In the genomic region with DNA sequence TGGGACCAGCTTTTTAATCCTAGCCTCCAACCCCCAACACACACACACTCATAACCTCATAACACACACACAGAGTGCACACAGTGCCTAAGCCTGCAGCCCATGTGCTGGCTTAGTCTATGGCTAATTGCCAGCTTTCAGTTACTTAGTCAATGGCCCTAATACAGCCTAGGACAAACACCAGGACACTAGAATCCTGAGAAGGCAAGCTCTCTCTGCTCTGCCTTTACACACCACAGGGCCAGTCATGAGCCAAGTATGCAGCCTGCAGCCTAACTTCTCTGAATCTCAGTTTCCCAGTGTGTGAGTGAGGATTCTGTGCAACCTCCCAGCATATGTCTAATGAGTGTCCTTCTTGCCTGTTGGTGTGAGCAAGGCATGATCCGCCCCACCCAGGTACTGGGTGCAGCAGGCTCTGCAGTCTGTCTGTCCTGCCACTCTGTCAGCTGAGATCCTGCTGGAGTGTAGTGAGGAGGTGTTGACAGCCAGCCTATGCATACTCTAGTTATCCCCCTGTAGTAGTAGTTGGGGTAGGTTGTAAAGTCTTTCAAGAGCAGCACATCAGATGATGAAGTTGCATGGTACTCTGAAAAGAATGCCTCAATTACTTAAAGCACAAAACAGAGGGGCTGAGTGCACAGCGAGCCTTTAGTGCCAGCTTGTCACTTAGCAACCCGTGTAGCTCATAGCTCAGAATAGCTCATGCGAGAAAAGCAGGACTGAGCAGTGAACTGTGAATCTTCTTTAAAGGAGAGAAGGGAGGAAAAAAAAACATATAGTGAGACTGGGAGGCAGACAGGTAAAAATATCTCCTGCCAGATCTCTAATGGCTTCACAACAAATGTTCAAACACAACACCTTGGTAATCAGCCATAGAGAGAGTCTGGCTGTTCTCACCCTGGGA, we compare ENCODE assay signal across 8 mouse cellular contexts. TPM values are rescaled to one million over a fixed set of nuclear protein-coding genes. Genes with fewer than 3 reads are reported as not detected.
DNase-seq lines count a peak whose midpoint lies in the region; ATAC-seq and TF ChIP-seq lines count a peak whose summit lies in the region.

No protein-coding gene starts in this region.

- peak; percentile 70 for ATAC-seq in frontal cortex, adult (ENCODE audit: low TSS enrichment)
- ATAC-seq in midbrain, embryonic 16.5 days: peak; percentile 62
- no peak for ATAC-seq in inflammation-experienced regulatory T-cells, adult 6 months

- no peak overlapping the region for H3K9ac ChIP-seq in midbrain, embryonic 16.5 days (ENCODE audit: low read depth, low read length)

- TF ChIP-seq POLR2A in kidney, adult 2 months (IDR thresholded peaks at IDR 0.05; ENCODE audit: low read depth, low read length): no peak

- peaks cover 2% of the 10 kb centered on the region for H3K9me3 ChIP-seq in forebrain, embryonic 10.5 days
- H3K9me3 ChIP-seq in midbrain, embryonic 16.5 days (replicated peaks; ENCODE audit: control insufficient read depth, low read length, poor library complexity, severe bottlenecking): no peaks in the 10 kb centered on the region

- no peaks in the 10 kb centered on the region for H3K27me3 ChIP-seq in forebrain, embryonic 10.5 days (ENCODE audit: poor library complexity, severe bottlenecking)
- H3K27me3 ChIP-seq in kidney, adult 2 months (replicated peaks; ENCODE audit: control insufficient read depth, insufficient read depth, low read length): no peaks in the 10 kb centered on the region
- H3K27me3 ChIP-seq in midbrain, embryonic 16.5 days (ENCODE audit: control insufficient read depth, insufficient read depth, low read depth, low read length): no peaks in the 10 kb centered on the region

- DNase-seq in frontal cortex, postnatal 10 days (ENCODE audit: low spot score in 2 of 2): no peak
- DNase-seq in forebrain, embryonic 10.5 days (ENCODE audit: extremely low spot score, low spot score): peak; percentile 26
- peak; percentile 82 for DNase-seq in kidney, adult 2 months
- DNase-seq in liver: no peak
- DNase-seq in thymus, postnatal 25 days: no peak

- H3K4me2 ChIP-seq in midbrain, embryonic 16.5 days (ENCODE audit: low read length): no peak overlapping the region

- H3K4me3 ChIP-seq in forebrain, embryonic 10.5 days: peak overlapping the region; percentile 21; the same call in 1 of the 2 replicates
- H3K4me3 ChIP-seq in kidney, adult 2 months (ENCODE audit: insufficient read depth, low read depth, low read length): no peak overlapping the region
- H3K4me3 ChIP-seq in midbrain, embryonic 16.5 days (ENCODE audit: low read depth, low read length): no peak overlapping the region

- peak overlapping the region; percentile 84 for H3K27ac ChIP-seq in forebrain, embryonic 10.5 days
- H3K27ac ChIP-seq in kidney, adult 2 months (ENCODE audit: insufficient read depth, low read depth, low read length): peak overlapping the region; percentile 64
- H3K27ac ChIP-seq in midbrain, embryonic 16.5 days (ENCODE audit: low read length): peak overlapping the region; percentile 54

- peaks cover under 1% of the 10 kb centered on the region for H3K36me3 ChIP-seq in forebrain, embryonic 10.5 days (replicated peaks)
- H3K36me3 ChIP-seq in kidney, adult 2 months (ENCODE audit: control insufficient read depth, insufficient read depth, low read length): no peaks in the 10 kb centered on the region
- H3K36me3 ChIP-seq in midbrain, embryonic 16.5 days (ENCODE audit: control insufficient read depth, insufficient read depth, low read length): no peaks in the 10 kb centered on the region

- whole genome bisulfite sequencing in forebrain, embryonic 10.5 days: 39% methylated on average over 4 of the region's 4 CpGs
- 26% methylated on average over 4 of the region's 4 CpGs for WGBS in kidney, adult 2 months
- WGBS in midbrain, embryonic 16.5 days: 18% methylated on average over 4 of the region's 4 CpGs

- H3K4me1 ChIP-seq in forebrain, embryonic 10.5 days: peaks cover 56% of the 10 kb centered on the region
- H3K4me1 ChIP-seq in kidney, adult 2 months (ENCODE audit: control insufficient read depth, insufficient read depth, low read length): peaks cover 16% of the 10 kb centered on the region
- H3K4me1 ChIP-seq in midbrain, embryonic 16.5 days (ENCODE audit: control insufficient read depth, insufficient read depth, low read length): peaks cover 20% of the 10 kb centered on the region

- TF ChIP-seq CTCF in kidney, adult 2 months (conservative IDR thresholded peaks at IDR 0.05; ENCODE audit: insufficient read depth, insufficient read length, low read depth, low read length): no peak

RNA-seq across cellular contexts. Expression of gene Slc6a17, which starts 12.1 kb away (rescaled TPM):
- polyA plus RNA-seq in forebrain, embryonic 10.5 days (2016; fragmentation: Nextera tagmentation; extraction: Ambion mirVana): 2.4 and 3.7 TPM in 2 replicates
- polyA plus RNA-seq in kidney, adult 2 months (2012; rRNA removed): 16.0 and 19.2 TPM in 2 replicates
- polyA plus RNA-seq in midbrain, embryonic 16.5 days (2015; fragmentation: Nextera tagmentation; extraction: Ambion mirVana): 17.5 and 23.3 TPM in 2 replicates
- polyA plus RNA-seq in inflammation-experienced regulatory T-cells, adult 6 months (2017; shearing (Covaris generic)): not detected

RNA-seq across cellular contexts. Expression of gene Kcnc4, which starts 46.4 kb away (rescaled TPM):
- not detected in 2 replicates for polyA plus RNA-seq in forebrain, embryonic 10.5 days (2016; fragmentation: Nextera tagmentation; extraction: Ambion mirVana)
- 0.20 and 0.78 TPM in 2 replicates for polyA plus RNA-seq in kidney, adult 2 months (2012; rRNA removed)
- polyA plus RNA-seq in midbrain, embryonic 16.5 days (2015; fragmentation: Nextera tagmentation; extraction: Ambion mirVana): 5.8 and 8.8 TPM in 2 replicates
- not detected for polyA plus RNA-seq in inflammation-experienced regulatory T-cells, adult 6 months (2017; shearing (Covaris generic))

RNA-seq across cellular contexts. Expression of gene Ubl4b, which starts 49.2 kb away (rescaled TPM):
- polyA plus RNA-seq in forebrain, embryonic 10.5 days (2016; fragmentation: Nextera tagmentation; extraction: Ambion mirVana): 0.46 and 0.54 TPM in 2 replicates
- polyA plus RNA-seq in kidney, adult 2 months (2012; rRNA removed): 0.06 TPM in 1 of 2 replicates, not detected in the other
- not detected in 2 replicates for polyA plus RNA-seq in midbrain, embryonic 16.5 days (2015; fragmentation: Nextera tagmentation; extraction: Ambion mirVana)
- polyA plus RNA-seq in inflammation-experienced regulatory T-cells, adult 6 months (2017; shearing (Covaris generic)): not detected

Comparison
In these comparisons a context has a peak if more than half of its experiments do, and no peak if none do; other contexts are left out.
1. DNase-seq: peak in forebrain, embryonic 10.5 days (single experiment) and kidney, adult 2 months (single experiment); none in frontal cortex, postnatal 10 days (0 of 2), liver (single experiment) and thymus, postnatal 25 days (single experiment).
2. Peak in every context shown above with its lines, with median percentiles within 50 percentile points of each other: H3K27ac ChIP-seq.